Mouse (Mus musculus): ENCODE data around the gene Ccdc34.

Ccdc34 gene

GRCm38 (mm10) chr2:110077240-110077639 is 59.6 kb downstream of the Ccdc34 start:
- ATAC-seq (ENCODE audit: low TSS enrichment), result no peak

GRCm38 (mm10) chr2:110077655-110078054 is 60.0 kb downstream of the Ccdc34 start:
- no peak for ATAC-seq (ENCODE audit: low TSS enrichment)

- no peak for ATAC-seq (ENCODE audit: low TSS enrichment)
Measured at GRCm38 (mm10) chr2:110080532-110080931, 62.9 kb downstream of the Ccdc34 start.

GRCm38 (mm10) chr2:110082975-110083374 is 65.4 kb downstream of the Ccdc34 start:
- ATAC-seq (ENCODE audit: low TSS enrichment), result no peak

- ATAC-seq (ENCODE audit: low TSS enrichment), result no peak
Measured at GRCm38 (mm10) chr2:110085701-110086143, 68.1 kb downstream of the Ccdc34 start.

- no peak for ATAC-seq (ENCODE audit: low TSS enrichment)
Measured at GRCm38 (mm10) chr2:110114133-110114532, 96.5 kb downstream of the Ccdc34 start.

GRCm38 (mm10) chr2:110129396-110129795 is 111.8 kb downstream of the Ccdc34 start:
- ATAC-seq (ENCODE audit: low TSS enrichment), result no peak

GRCm38 (mm10) chr2:110131573-110131972 is 114.0 kb downstream of the Ccdc34 start:
- ATAC-seq (ENCODE audit: low TSS enrichment), result no peak

GRCm38 (mm10) chr2:110133356-110134115 is 115.9 kb downstream of the Ccdc34 start:
- no peak for ATAC-seq (ENCODE audit: low TSS enrichment)

- ATAC-seq (ENCODE audit: low TSS enrichment), result peak; percentile 74
Measured at GRCm38 (mm10) chr2:110134765-110135594, 117.4 kb downstream of the Ccdc34 start.

GRCm38 (mm10) chr2:110137291-110137690 is 119.7 kb downstream of the Ccdc34 start:
- ATAC-seq (ENCODE audit: low TSS enrichment), result no peak

GRCm38 (mm10) chr2:110138096-110138495 is 120.5 kb downstream of the Ccdc34 start:
- no peak for ATAC-seq (ENCODE audit: low TSS enrichment)

- peak; percentile 91 for ATAC-seq (ENCODE audit: low TSS enrichment)
Measured at GRCm38 (mm10) chr2:110147980-110148379, 130.4 kb downstream of the Ccdc34 start.

- no peak for ATAC-seq (ENCODE audit: low TSS enrichment)
Measured at GRCm38 (mm10) chr2:110149246-110149645, 131.6 kb downstream of the Ccdc34 start.

GRCm38 (mm10) chr2:110156321-110156720 is 138.7 kb downstream of the Ccdc34 start:
- no peak for ATAC-seq (ENCODE audit: low TSS enrichment)

- ATAC-seq (ENCODE audit: low TSS enrichment), result peak; percentile 59
Measured at GRCm38 (mm10) chr2:110165003-110165402, 147.4 kb downstream of the Ccdc34 start.

GRCm38 (mm10) chr2:110167694-110168093 is 150.1 kb downstream of the Ccdc34 start:
- no peak for ATAC-seq (ENCODE audit: low TSS enrichment)

GRCm38 (mm10) chr2:110168361-110168760 is 150.7 kb downstream of the Ccdc34 start:
- no peak for ATAC-seq (ENCODE audit: low TSS enrichment)

- ATAC-seq (ENCODE audit: low TSS enrichment), result peak; percentile 38; the same call in 1 of the 2 replicates
Measured at GRCm38 (mm10) chr2:110172456-110172855, 154.8 kb downstream of the Ccdc34 start.

GRCm38 (mm10) chr2:110173818-110174247 is 156.2 kb downstream of the Ccdc34 start:
- ATAC-seq (ENCODE audit: low TSS enrichment), result peak; percentile 38; the same call in 1 of the 2 replicates

- 0 out of 2 replicates have a peak, but pooled peaks have one; percentile 44 for ATAC-seq (ENCODE audit: low TSS enrichment)
Measured at GRCm38 (mm10) chr2:110176761-110177400, 159.3 kb downstream of the Ccdc34 start.

- no peak for ATAC-seq (ENCODE audit: low TSS enrichment)
Measured at GRCm38 (mm10) chr2:110177406-110177805, 159.8 kb downstream of the Ccdc34 start.
